8 mouse cellular contexts compared by ENCODE assay signal in the genomic region with DNA sequence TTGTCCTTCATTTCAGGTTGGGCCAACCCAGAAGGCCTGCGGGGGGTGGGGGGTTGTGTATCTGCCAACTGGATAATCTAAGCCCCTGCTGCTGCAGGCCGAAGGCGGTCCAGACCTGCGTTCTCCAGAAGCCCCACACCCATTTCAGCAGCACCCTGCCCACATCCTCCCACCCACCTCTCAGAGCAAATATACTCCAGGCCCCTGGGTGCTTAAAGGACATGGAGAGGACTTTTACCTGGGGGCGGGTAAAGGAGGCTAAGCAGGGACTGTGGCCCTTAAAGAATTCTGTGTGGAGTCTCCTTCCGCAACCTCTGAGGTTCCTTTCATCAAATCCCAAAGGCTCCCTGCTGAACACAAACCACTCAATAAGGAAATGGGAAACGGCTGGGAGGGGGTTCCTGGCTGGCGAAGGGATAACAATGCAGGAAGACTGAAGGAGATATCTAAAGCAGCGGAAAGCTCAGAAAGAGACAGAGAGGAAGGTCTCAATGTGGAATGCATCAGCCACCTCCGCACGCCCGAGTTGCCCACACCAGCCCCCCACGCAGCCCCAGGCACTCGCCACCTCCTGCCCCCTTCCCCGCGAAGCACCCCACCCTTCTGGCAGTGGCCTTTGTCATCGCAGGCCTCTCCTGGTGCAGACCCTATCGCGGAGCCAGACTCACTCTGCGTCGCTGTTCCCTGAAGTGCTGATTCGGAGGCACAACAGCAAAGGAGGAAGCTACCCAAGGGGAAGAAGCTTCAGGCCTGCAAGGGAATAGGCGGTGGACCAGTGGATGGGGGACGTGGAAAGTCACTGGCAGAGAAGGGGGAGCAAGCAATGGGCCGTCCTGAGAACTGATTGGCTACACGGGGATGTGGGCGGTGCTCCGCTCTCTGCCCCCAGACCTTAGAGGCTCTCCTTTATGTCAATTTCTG. TPM values are rescaled to one million over a fixed set of nuclear protein-coding genes. Genes with fewer than 3 reads are reported as not detected.
DNase-seq lines count a peak whose midpoint lies in the region; ATAC-seq and TF ChIP-seq lines count a peak whose summit lies in the region.

Gene Tcaf1, minus strand, starts transcription at position 798 of the 921 bp plus-strand sequence.

- TF ChIP-seq CTCF in liver, postnatal 0 days (IDR thresholded peaks at IDR 0.05; ENCODE audit: low read depth): no peak

- no peaks in the 10 kb centered on the region for H3K27me3 ChIP-seq in liver, postnatal 0 days (ENCODE audit: insufficient read depth, low read length)

- H3K9me3 ChIP-seq in ES-E14 (ENCODE audit: control insufficient read depth, insufficient read depth, low read depth, low read length): no peaks in the 10 kb centered on the region
- no peaks in the 10 kb centered on the region for H3K9me3 ChIP-seq in liver, postnatal 0 days (ENCODE audit: low read length)

- 18% methylated on average over 28 of the region's 28 CpGs for WGBS in liver, postnatal 0 days (ENCODE audit: insufficient replicate concordance)

- in situ Hi-C loops in ES-E14 (cut with MboI; ENCODE audit: low sequenced_read_pairs in 2 of 2, unreplicated experiment in 2 of 2): no loop called here

- peak; percentile 56 for ATAC-seq in liver, postnatal 0 days

- peak within 1 kb of the TSS; percentile 67 to 70 for H3K4me3 ChIP-seq in ES-E14 (ENCODE audit: insufficient read depth in 1 of 2, low read depth in 1 of 2, low read length in 2 of 2, poor library complexity in 1 of 2, severe bottlenecking in 1 of 2)
- H3K4me3 ChIP-seq in liver, postnatal 0 days (ENCODE audit: low read depth, low read length): peak within 1 kb of the TSS; percentile 22

- H3K4me1 ChIP-seq in ES-E14 (ENCODE audit: control insufficient read depth in 2 of 2, insufficient read depth in 2 of 2, low read length in 2 of 2, poor library complexity in 1 of 2): no peaks in the 10 kb centered on the region
- no peaks in the 10 kb centered on the region for H3K4me1 ChIP-seq in liver, postnatal 0 days (ENCODE audit: insufficient read depth)

- peak within 1 kb of the TSS; percentile 49 for H3K4me2 ChIP-seq in liver, postnatal 0 days (ENCODE audit: low read depth, low read length)

- no peak within 1 kb of the TSS for H3K27ac ChIP-seq in ES-E14 (ENCODE audit: insufficient read depth, low read depth, low read length, poor library complexity, severe bottlenecking)
- H3K27ac ChIP-seq in liver, postnatal 0 days (ENCODE audit: low read depth): no peak within 1 kb of the TSS

- H3K9ac ChIP-seq in ES-E14 (ENCODE audit: insufficient read depth, low read depth, low read length, poor library complexity, severe bottlenecking): peak within 1 kb of the TSS; percentile 21
- no peak within 1 kb of the TSS; the same call in 1 of the 2 replicates for H3K9ac ChIP-seq in liver, postnatal 0 days (replicated peaks)

- no peak for TF ChIP-seq EP300 in liver, postnatal 0 days (IDR thresholded peaks at IDR 0.05; ENCODE audit: low read depth)

- H3K36me3 ChIP-seq in ES-E14 (ENCODE audit: control insufficient read depth, insufficient read depth, low read length, poor library complexity, severe bottlenecking): no peaks in the 10 kb centered on the region
- no peaks in the 10 kb centered on the region for H3K36me3 ChIP-seq in liver, postnatal 0 days (replicated peaks; ENCODE audit: insufficient read depth, low read length)

- DNase-seq in ES-E14 (ENCODE audit: low read depth, low spot score): peak; percentile 43
- peak; percentile 96 for DNase-seq in cerebellum, adult 9-10 months
- DNase-seq in frontal cortex, adult 2 months (ENCODE audit: extremely low spot score in 1 of 2, low spot score in 1 of 2): peak; percentile 92 to 93
- DNase-seq in heart, postnatal 4 days: peak; percentile 87
- DNase-seq in layer of hippocampus, adult 8-10 months (ENCODE audit: low spot score in 2 of 2): peak; percentile 91 to 92
- DNase-seq in liver, postnatal 0 days: peak; percentile 33
- DNase-seq in ovary, postnatal 14 days (ENCODE audit: low spot score): peak; percentile 65
- no peak for DNase-seq in thymus, postnatal 4 days

TF ChIP-seq in ES-E14, 5 proteins besides CTCF, POLR2A, EP300 and RAD21:
- no peak for TF ChIP-seq HCFC1 (IDR thresholded peaks at IDR 0.05; ENCODE audit: borderline replicate concordance, insufficient read depth, low read length)
- no peak for TF ChIP-seq ZC3H11A (IDR thresholded peaks at IDR 0.05; ENCODE audit: borderline replicate concordance, low read depth, low read length)
- no peak for TF ChIP-seq MAFK (IDR thresholded peaks at IDR 0.05; ENCODE audit: insufficient read depth, low read depth, low read length)
- no peak for TF ChIP-seq ZNF384 (IDR thresholded peaks at IDR 0.05; ENCODE audit: low read depth, low read length)
- no peak for TF ChIP-seq CHD2 (IDR thresholded peaks at IDR 0.05; ENCODE audit: low read depth, low read length)

RNA-seq across cellular contexts. Expression of gene Tcaf1, which starts in this region (rescaled TPM):
- 12.5 and 19.9 TPM in 2 replicates for total RNA-seq in ES-E14 (2012; rRNA removed)
- 107 and 119 TPM in 2 replicates for polyA plus RNA-seq in frontal cortex, adult 2 months (2012; rRNA removed)
- 10 to 100 TPM; 36.6 to 38.4 TPM for total RNA-seq in heart, postnatal 4 days (2021)
- 100 to 1,000 TPM; 192 to 236 (median 213) TPM for total RNA-seq in layer of hippocampus, adult 8-10 months (2022)
- polyA plus RNA-seq in liver, postnatal 0 days (2015; fragmentation: Nextera tagmentation; extraction: Ambion mirVana): 3.8 and 4.7 TPM in 2 replicates

Comparison
In these comparisons a context has a peak if more than half of its experiments do, and no peak if none do; other contexts are left out.
1. RNA of gene Tcaf1 (polyA plus RNA-seq): 107 to 119 TPM in frontal cortex, adult 2 months; 3.8 to 4.7 TPM in liver, postnatal 0 days; every median in the first group is over 10 times any median in the second.